Mouse (Mus musculus): ENCODE results near the gene Ap4b1. TPM values are rescaled to one million over a fixed set of nuclear protein-coding genes. Genes with fewer than 3 reads are reported as not detected.
A peak's percentile ranks its signal among the peaks of the same experiment; 100 is the strongest.

The Ap4b1 gene
- polyA plus RNA-seq, 1 experiment = 14.7 TPM

DNA sequence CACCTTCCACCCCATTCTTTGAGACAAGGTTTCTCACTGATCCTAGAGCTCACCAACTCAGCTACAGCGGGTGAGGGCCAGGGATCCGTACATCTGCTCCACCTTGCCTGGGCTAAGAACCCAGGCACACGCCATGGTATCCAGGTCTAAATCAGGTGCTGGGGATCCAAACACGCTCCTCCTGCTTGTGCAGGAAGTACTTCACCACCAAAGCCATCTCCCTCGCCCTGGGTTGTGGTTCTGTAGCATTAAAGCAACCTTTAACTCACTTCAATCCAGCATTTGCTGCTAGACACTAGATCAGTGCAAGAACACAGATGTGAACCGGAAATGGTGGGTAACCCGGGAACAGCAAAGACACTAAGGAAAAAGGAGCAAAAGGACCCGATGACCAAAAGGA, 42.6 kb downstream of the Ap4b1 start:
- Histone ChIP-seq H3K36me3 (ENCODE audit: control insufficient read depth, insufficient read depth, low read length) (no peaks in the 10 kb centered on the region), H3K27ac (ENCODE audit: insufficient read depth, low read length) (peak overlapping the region; percentile 42; the same call in 1 of the 2 replicates), H3K4me3 (ENCODE audit: extremely low read depth, insufficient read depth, insufficient read length) (no peak overlapping the region), H3K4me1 (ENCODE audit: control insufficient read depth, insufficient read depth, insufficient read length) (no peaks in the 10 kb centered on the region; the same call in 1 of the 2 replicates), H3K27me3 (ENCODE audit: control insufficient read depth, insufficient read depth, low read length) (no peaks in the 10 kb centered on the region)
- no peak for DNase-seq (ENCODE audit: low read depth in 1 of 2, low spot score in 2 of 2)
- WGBS = 72% methylated on average over 8 of the region's 8 CpGs
- no peak for TF ChIP-seq POLR2A (IDR thresholded peaks at IDR 0.05; ENCODE audit: low read depth, low read length)
- TF ChIP-seq CTCF (IDR thresholded peaks at IDR 0.05; ENCODE audit: extremely low read depth, insufficient read depth, insufficient read length, insufficient replicate concordance) = no peak

- DNase-seq (ENCODE audit: low read depth in 1 of 2, low spot score in 2 of 2) = peak; percentile 81 to 85
- TF ChIP-seq POLR2A (IDR thresholded peaks at IDR 0.05; ENCODE audit: low read depth, low read length) (no peak), CTCF (IDR thresholded peaks at IDR 0.05; ENCODE audit: extremely low read depth, insufficient read depth, insufficient read length, insufficient replicate concordance) (peak; percentile 61; the same call in 1 of the 2 replicates)
- 25% methylated on average over 3 of the region's 3 CpGs for WGBS
- Histone ChIP-seq H3K27me3 (ENCODE audit: control insufficient read depth, insufficient read depth, low read length) (no peaks in the 10 kb centered on the region), H3K4me1 (ENCODE audit: control insufficient read depth, insufficient read depth, insufficient read length) (peaks cover 1% of the 10 kb centered on the region; the same call in 1 of the 2 replicates), H3K27ac (ENCODE audit: insufficient read depth, low read length) (no peak overlapping the region; the same call in 1 of the 2 replicates), H3K36me3 (ENCODE audit: control insufficient read depth, insufficient read depth, low read length) (no peaks in the 10 kb centered on the region), H3K4me3 (ENCODE audit: extremely low read depth, insufficient read depth, insufficient read length) (no peak overlapping the region)
These were observed 43.4 kb downstream of the Ap4b1 start for GRCm38 (mm10) chr3:103852565-103853299.

DNA sequence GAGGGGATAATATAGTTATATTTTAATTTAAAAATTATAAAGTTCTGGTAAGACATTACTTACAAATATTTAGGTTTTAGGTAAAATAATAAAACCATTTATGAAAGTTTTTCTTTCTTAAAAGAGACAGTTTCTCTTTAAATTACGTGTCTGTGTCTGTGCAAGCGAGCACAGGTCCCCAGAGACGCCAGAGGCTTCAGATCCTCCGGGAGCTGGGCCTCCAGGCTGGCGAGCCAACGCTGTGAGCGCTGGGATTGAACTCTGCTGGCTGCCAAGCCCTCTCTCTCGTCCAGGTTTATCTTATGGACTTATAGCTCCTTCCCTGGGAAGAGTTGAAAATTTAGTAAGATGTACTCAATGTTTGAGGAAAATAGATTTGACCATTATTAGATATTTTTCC, 44.5 kb downstream of the Ap4b1 start:
- peaks cover 5% of the 10 kb centered on the region; the same call in 1 of the 2 replicates for H3K4me1 ChIP-seq (ENCODE audit: control insufficient read depth, insufficient read depth, insufficient read length)
- H3K4me3 ChIP-seq (ENCODE audit: extremely low read depth, insufficient read depth, insufficient read length) = no peak overlapping the region
- no peak for TF ChIP-seq POLR2A (IDR thresholded peaks at IDR 0.05; ENCODE audit: low read depth, low read length)
- no peak for TF ChIP-seq CTCF (IDR thresholded peaks at IDR 0.05; ENCODE audit: extremely low read depth, insufficient read depth, insufficient read length, insufficient replicate concordance)
- H3K36me3 ChIP-seq (ENCODE audit: control insufficient read depth, insufficient read depth, low read length) = no peaks in the 10 kb centered on the region
- H3K27me3 ChIP-seq (ENCODE audit: control insufficient read depth, insufficient read depth, low read length) = no peaks in the 10 kb centered on the region
- WGBS = 58% methylated on average over 8 of the region's 8 CpGs
- DNase-seq (ENCODE audit: low read depth in 1 of 2, low spot score in 2 of 2) = no peak
- no peak overlapping the region for H3K27ac ChIP-seq (ENCODE audit: insufficient read depth, low read length)

DNA sequence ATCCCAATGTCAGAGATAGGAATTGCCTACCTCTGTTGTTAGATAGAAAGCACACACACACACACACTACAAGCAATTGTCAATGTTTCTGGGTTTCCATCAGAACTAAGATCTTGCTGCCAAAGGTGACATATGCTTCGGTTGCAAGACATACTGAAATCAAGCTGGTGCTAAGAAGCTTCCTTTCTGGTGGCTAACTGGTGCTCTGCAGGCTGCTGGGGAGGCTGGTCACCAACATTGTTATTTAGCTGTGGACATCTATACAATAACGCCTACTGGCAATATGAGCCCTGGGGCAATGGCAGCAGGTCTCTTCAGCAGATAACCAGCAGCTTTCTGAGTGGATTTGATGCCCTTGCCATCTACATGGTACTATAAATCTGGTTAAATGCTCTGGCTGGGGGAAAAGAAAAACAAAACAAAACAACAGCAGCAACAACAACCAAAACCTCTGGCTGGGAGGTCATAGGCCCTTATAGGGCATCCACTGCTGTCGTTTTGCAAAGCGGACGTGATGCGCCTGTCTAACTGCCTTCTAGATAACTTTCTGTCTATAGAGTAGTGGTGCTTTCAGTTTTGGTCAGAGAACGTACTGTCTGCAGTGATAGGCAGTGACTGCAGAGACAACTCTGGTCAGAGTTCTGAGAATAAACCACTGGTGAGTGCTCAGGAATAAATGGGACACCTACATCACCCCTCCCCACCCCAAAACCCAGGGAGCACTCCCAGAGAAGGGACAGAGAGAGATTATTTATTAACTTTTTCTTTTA, 47.9 kb downstream of the Ap4b1 start:
- Histone ChIP-seq H3K27me3 (ENCODE audit: control insufficient read depth, insufficient read depth, low read length) (no peaks in the 10 kb centered on the region), H3K4me1 (ENCODE audit: control insufficient read depth, insufficient read depth, insufficient read length) (peaks cover 5% of the 10 kb centered on the region; the same call in 1 of the 2 replicates), H3K4me3 (ENCODE audit: extremely low read depth, insufficient read depth, insufficient read length) (peak overlapping the region; percentile 22; the same call in 1 of the 2 replicates), H3K27ac (ENCODE audit: insufficient read depth, low read length) (peak overlapping the region; percentile 85), H3K36me3 (ENCODE audit: control insufficient read depth, insufficient read depth, low read length) (no peaks in the 10 kb centered on the region)
- TF ChIP-seq POLR2A (IDR thresholded peaks at IDR 0.05; ENCODE audit: low read depth, low read length) = peak; percentile 51; the same call in 1 of the 2 replicates
- TF ChIP-seq CTCF (IDR thresholded peaks at IDR 0.05; ENCODE audit: extremely low read depth, insufficient read depth, insufficient read length, insufficient replicate concordance) = no peak
- whole genome bisulfite sequencing = 42% methylated on average over 7 of the region's 7 CpGs
- no peak for DNase-seq (ENCODE audit: low read depth in 1 of 2, low spot score in 2 of 2)

DNA sequence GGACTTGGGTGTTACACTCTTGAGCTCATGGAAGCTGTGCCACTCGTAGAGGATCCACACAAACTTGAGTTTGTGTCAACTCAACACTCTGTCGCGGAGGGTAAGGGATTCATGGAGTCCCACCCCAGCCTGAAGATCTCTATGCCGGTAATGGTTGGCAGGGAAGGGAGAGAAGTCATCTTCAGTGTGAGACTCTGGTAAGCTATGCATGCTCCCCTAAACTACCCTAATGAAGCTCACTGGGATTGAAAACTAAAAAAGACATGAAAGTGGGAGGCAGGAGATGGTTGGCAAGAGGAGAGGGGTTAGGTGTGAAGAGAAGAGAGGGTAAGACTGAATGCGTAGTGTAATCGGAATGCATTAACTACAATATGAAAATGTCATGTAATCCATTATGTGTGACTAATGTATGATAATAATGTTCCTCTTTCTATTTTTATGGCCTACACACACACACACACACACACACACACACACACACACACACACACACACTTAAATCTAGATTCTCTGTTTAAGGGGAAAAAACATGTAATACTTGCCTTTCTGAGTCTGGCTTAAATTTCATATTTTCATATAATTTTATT, 48.8 kb downstream of the Ap4b1 start:
- no peak for DNase-seq (ENCODE audit: low read depth in 1 of 2, low spot score in 2 of 2)
- peak overlapping the region; percentile 22; the same call in 1 of the 2 replicates for H3K4me3 ChIP-seq (ENCODE audit: extremely low read depth, insufficient read depth, insufficient read length)
- H3K27me3 ChIP-seq (ENCODE audit: control insufficient read depth, insufficient read depth, low read length) = no peaks in the 10 kb centered on the region
- peaks cover 6% of the 10 kb centered on the region; the same call in 1 of the 2 replicates for H3K4me1 ChIP-seq (ENCODE audit: control insufficient read depth, insufficient read depth, insufficient read length)
- H3K27ac ChIP-seq (ENCODE audit: insufficient read depth, low read length) = peak overlapping the region; percentile 85
- WGBS = 63% methylated on average over 6 of the region's 6 CpGs
- no peaks in the 10 kb centered on the region; the same call in 1 of the 2 replicates for H3K36me3 ChIP-seq (ENCODE audit: control insufficient read depth, insufficient read depth, low read length)
- TF ChIP-seq POLR2A (IDR thresholded peaks at IDR 0.05; ENCODE audit: low read depth, low read length) (no peak; the same call in 1 of the 2 replicates), CTCF (IDR thresholded peaks at IDR 0.05; ENCODE audit: extremely low read depth, insufficient read depth, insufficient read length, insufficient replicate concordance) (no peak)

Data from spleen, adult 2 months (tissue).